Mouse (Mus musculus) CD4-positive naive resting alpha-beta T cell, adult 57 days (primary cell): ENCODE data around the gene Gm28042. TPM values are rescaled to one million over a fixed set of nuclear protein-coding genes. Genes with fewer than 3 reads are reported as not detected.

ENCODE experiments used
- total RNA-seq: library from RNA; stranded (reverse); gene quantifications from one replicate; pipeline ENCODE4 v1.2.4, GENCODE M21; 2023

Gene Gm28042
- 6.7 TPM for total RNA-seq

GRCm38 (mm10) chr2:120026984-120027949 lies at the start of gene Gm28042, which contains the start of gene Jmjd7:
Gene Gm28042 (plus strand): TSS chr2:120027493.
Gene Jmjd7 (plus strand): TSS chr2:120027483.

GRCm38 (mm10) chr2:120032726-120033467 lies 5.6 kb downstream of the Gm28042 start, which contains the start of gene Pla2g4b:
Gene Pla2g4b (plus strand): TSS chr2:120033417.

Other genes starting within 250 kb of the Gm28042 start
- 32.4 TPM for gene Rpap1, start 240.0 kb upstream of the Gm28042 start, total RNA-seq
- 6.6 TPM for gene Tyro3, start 229.8 kb upstream of the Gm28042 start, total RNA-seq
- gene Mga, start 130.3 kb upstream of the Gm28042 start, total RNA-seq, result 104 TPM
- gene Mapkbp1, start 54.8 kb upstream of the Gm28042 start, total RNA-seq, result 15.3 TPM
- gene Jmjd7, start within 50 bp of the Gm28042 start, total RNA-seq, result 11.9 TPM
- 4.7 TPM for gene Pla2g4b, start 5.9 kb downstream of the Gm28042 start, total RNA-seq
- 18.3 TPM for gene Ehd4, start 127.1 kb downstream of the Gm28042 start, total RNA-seq
- not detected for gene Pla2g4e, start 217.8 kb downstream of the Gm28042 start, total RNA-seq